ENCODE assay signal across 20 mouse cellular contexts in the genomic region with DNA sequence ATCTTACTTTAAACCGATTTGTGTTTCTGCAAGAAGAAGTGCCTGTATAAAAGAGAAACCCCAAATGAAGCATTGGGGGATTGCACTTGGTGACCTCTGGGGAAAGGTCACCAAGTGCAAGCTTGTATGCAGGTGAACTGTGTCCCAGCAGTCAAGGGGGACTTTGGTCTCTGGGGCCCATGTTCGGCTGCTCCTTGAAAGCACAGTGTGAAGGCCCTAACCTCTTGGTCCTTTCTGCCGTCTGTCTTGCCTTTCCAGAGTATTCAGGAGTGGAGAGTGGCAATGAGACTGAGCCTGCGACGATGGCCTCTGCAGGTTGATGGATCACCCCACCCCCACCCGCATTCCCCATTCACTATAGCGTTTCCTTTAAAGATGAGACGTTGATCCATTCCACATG. TPM values are rescaled to one million over a fixed set of nuclear protein-coding genes. Genes with fewer than 3 reads are reported as not detected.
DNase-seq lines count a peak whose midpoint lies in the region; ATAC-seq and TF ChIP-seq lines count a peak whose summit lies in the region.
"Had no signal": no experiment of that assay in that cellular context is flagged by ENCODE, and none has a peak within 500 bp of the region (broad histone marks: within the 10 kb centered on the region; RNA-seq: fewer than 3 reads in every experiment).

No protein-coding gene starts in this region.

- DNase-seq in kidney, postnatal 0 days (ENCODE audit: low spot score), result no peak
- DNase-seq in kidney, postnatal 4 days, result no peak
- peak; percentile 29 for DNase-seq in embryonic facial prominence, embryonic 10.5 days (ENCODE audit: low spot score)
- DNase-seq in mesoderm, embryonic 11.5 days (ENCODE audit: low read depth, low spot score), result peak; percentile 46
- DNase-seq in heart, adult 18-20 months, result no peak
- DNase-seq in spleen, adult 18-20 months, result no peak
- DNase-seq: adrenal gland, adult 8-10 months; adrenal gland, postnatal 36 days; cerebellum, adult 2 months; cerebellum, postnatal 10 days; gastrocnemius, postnatal 14 days; heart, postnatal 10 days; heart, postnatal 4 days had no signal

- no peaks in the 10 kb centered on the region for H3K27me3 ChIP-seq in kidney, postnatal 0 days (ENCODE audit: insufficient read depth, low read length)
- H3K27me3 ChIP-seq in embryonic facial prominence, embryonic 10.5 days (replicated peaks; ENCODE audit: low read depth, poor library complexity, severe bottlenecking), result no peaks in the 10 kb centered on the region
- H3K27me3 ChIP-seq in embryonic facial prominence, embryonic 12.5 days, result no peaks in the 10 kb centered on the region
- H3K27me3 ChIP-seq: embryonic facial prominence, embryonic 13.5 days; forebrain, embryonic 12.5 days; hindbrain, embryonic 13.5 days had no signal

- no peak for TF ChIP-seq CTCF in kidney, postnatal 0 days (IDR thresholded peaks at IDR 0.05; ENCODE audit: low read depth)

- ATAC-seq in kidney, postnatal 0 days (replicated peaks; ENCODE audit: low FRiP score, low read depth), result no peak; the same call in 1 of the 2 replicates
- no peak for ATAC-seq in embryonic facial prominence, embryonic 12.5 days (ENCODE audit: insufficient number of reproducible peaks, insufficient read depth, low FRiP score, low TSS enrichment)
- ATAC-seq: forebrain, embryonic 16.5 days had no signal

- no peaks in the 10 kb centered on the region; the same call in 1 of the 2 replicates for H3K4me1 ChIP-seq in kidney, postnatal 0 days (replicated peaks; ENCODE audit: insufficient read depth, low read length)
- peaks cover 18% of the 10 kb centered on the region for H3K4me1 ChIP-seq in embryonic facial prominence, embryonic 10.5 days
- H3K4me1 ChIP-seq in embryonic facial prominence, embryonic 12.5 days, result peaks cover 10% of the 10 kb centered on the region
- H3K4me1 ChIP-seq: forebrain, embryonic 12.5 days; hindbrain, embryonic 13.5 days had no signal

- H3K9ac ChIP-seq in kidney, postnatal 0 days (ENCODE audit: low read depth, low read length), result no peak overlapping the region
- H3K9ac ChIP-seq in embryonic facial prominence, embryonic 12.5 days, result no peak overlapping the region
- H3K9ac ChIP-seq: embryonic facial prominence, embryonic 13.5 days; forebrain, embryonic 12.5 days; hindbrain, embryonic 13.5 days had no signal

- H3K9me3 ChIP-seq in kidney, postnatal 0 days (replicated peaks; ENCODE audit: low read length), result no peaks in the 10 kb centered on the region
- no peaks in the 10 kb centered on the region for H3K9me3 ChIP-seq in embryonic facial prominence, embryonic 10.5 days
- H3K9me3 ChIP-seq in embryonic facial prominence, embryonic 12.5 days, result no peaks in the 10 kb centered on the region
- H3K9me3 ChIP-seq: embryonic facial prominence, embryonic 13.5 days; forebrain, embryonic 12.5 days; G1E; heart, embryonic 10.5 days; hindbrain, embryonic 13.5 days had no signal

- H3K4me2 ChIP-seq in kidney, postnatal 0 days (ENCODE audit: low read length), result no peak overlapping the region
- H3K4me2 ChIP-seq in embryonic facial prominence, embryonic 12.5 days (replicated peaks), result no peak overlapping the region
- H3K4me2 ChIP-seq: embryonic facial prominence, embryonic 13.5 days; forebrain, embryonic 12.5 days; hindbrain, embryonic 13.5 days had no signal

- H3K4me3 ChIP-seq in kidney, postnatal 0 days (replicated peaks; ENCODE audit: low read depth, low read length), result no peak overlapping the region
- no peak overlapping the region for H3K4me3 ChIP-seq in embryonic facial prominence, embryonic 10.5 days
- no peak overlapping the region for H3K4me3 ChIP-seq in embryonic facial prominence, embryonic 12.5 days
- H3K4me3 ChIP-seq: embryonic facial prominence, embryonic 13.5 days; forebrain, embryonic 12.5 days; heart, embryonic 10.5 days; hindbrain, embryonic 13.5 days had no signal

- 0 out of 2 replicates have a peak overlapping the region, but pooled peaks have one; percentile 19 for H3K27ac ChIP-seq in kidney, postnatal 0 days
- no peak overlapping the region for H3K27ac ChIP-seq in embryonic facial prominence, embryonic 10.5 days (replicated peaks)
- 0 out of 2 replicates have a peak overlapping the region, but pooled peaks have one; percentile 50 for H3K27ac ChIP-seq in embryonic facial prominence, embryonic 12.5 days
- H3K27ac ChIP-seq: embryonic facial prominence, embryonic 13.5 days; forebrain, embryonic 12.5 days; heart, embryonic 10.5 days; hindbrain, embryonic 13.5 days had no signal

- WGBS in kidney, postnatal 0 days, result 39% methylated on average over 8 of the region's 8 CpGs
- 57% methylated on average over 8 of the region's 8 CpGs for WGBS in embryonic facial prominence, embryonic 10.5 days
- 41% methylated on average over 8 of the region's 8 CpGs for WGBS in embryonic facial prominence, embryonic 12.5 days

- peaks cover 12% of the 10 kb centered on the region for H3K36me3 ChIP-seq in kidney, postnatal 0 days (ENCODE audit: insufficient read depth, low read length)
- H3K36me3 ChIP-seq in embryonic facial prominence, embryonic 10.5 days (replicated peaks), result peaks cover 98% of the 10 kb centered on the region
- H3K36me3 ChIP-seq in embryonic facial prominence, embryonic 12.5 days, result peaks cover 78% of the 10 kb centered on the region

RNA-seq across cellular contexts. Expression of a gene that starts 55.1 kb away (rescaled TPM):
- 40.7 and 43.9 TPM in 2 replicates for polyA plus RNA-seq in kidney, postnatal 0 days (2015; fragmentation: Nextera tagmentation; extraction: Ambion mirVana)
- polyA plus RNA-seq in embryonic facial prominence, embryonic 10.5 days (2016; fragmentation: Nextera tagmentation; extraction: Ambion mirVana), result 39.6 and 44.2 TPM in 2 replicates
- polyA plus RNA-seq in embryonic facial prominence, embryonic 12.5 days (2016; fragmentation: Nextera tagmentation; extraction: Ambion mirVana), result 68.1 and 75.7 TPM in 2 replicates
- 10 to 100 TPM; 96.1 to 96.2 TPM for total RNA-seq in heart, adult 18-20 months (2021)

Comparison
In these comparisons a context has a peak if more than half of its experiments do, and no peak if none do; other contexts are left out.
1. DNase-seq: peak in embryonic facial prominence, embryonic 10.5 days (single experiment) and mesoderm, embryonic 11.5 days (single experiment); none in kidney, postnatal 0 days (single experiment), kidney, postnatal 4 days (0 of 2), heart, adult 18-20 months (0 of 2) and spleen, adult 18-20 months (0 of 2).